Mouse (Mus musculus): ENCODE results near the gene Acot7. TPM values are rescaled to one million over a fixed set of nuclear protein-coding genes. Genes with fewer than 3 reads are reported as not detected.
"Not testable (repeated sequence)": the region's sequence is repeated elsewhere in the genome, so short reads cannot be mapped to it uniquely, and the experiment has no call there.

Acot7 gene
- polyA plus RNA-seq, 1 experiment from 2014 or later, result 480 TPM

GRCm38 (mm10) chr4:152230331-152230730 lies 52.4 kb downstream of the Acot7 start:
- not testable (repeated sequence) for H3K4me1 ChIP-seq (ENCODE audit: control insufficient read depth, insufficient read depth, low read length); ATAC-seq; H3K4me3 ChIP-seq (ENCODE audit: low read depth, low read length); H3K4me2 ChIP-seq (ENCODE audit: low read length); H3K36me3 ChIP-seq (ENCODE audit: control insufficient read depth, insufficient read depth, low read length); H3K9me3 ChIP-seq (replicated peaks; ENCODE audit: control insufficient read depth, low read length, poor library complexity, severe bottlenecking); H3K27me3 ChIP-seq (ENCODE audit: control insufficient read depth, insufficient read depth, low read depth, low read length); H3K9ac ChIP-seq (ENCODE audit: low read depth, low read length); H3K27ac ChIP-seq (ENCODE audit: low read length)
- WGBS, result 44% methylated on average over 4 of the region's 4 CpGs

GRCm38 (mm10) chr4:152231326-152231725 lies 53.4 kb downstream of the Acot7 start:
- Histone ChIP-seq H3K4me2 (ENCODE audit: low read length) (no peak overlapping the region), H3K27ac (ENCODE audit: low read length) (no peak overlapping the region), H3K4me1 (ENCODE audit: control insufficient read depth, insufficient read depth, low read length) (no peaks in the 10 kb centered on the region), H3K9ac (ENCODE audit: low read depth, low read length) (no peak overlapping the region), H3K9me3 (replicated peaks; ENCODE audit: control insufficient read depth, low read length, poor library complexity, severe bottlenecking) (no peaks in the 10 kb centered on the region), H3K4me3 (ENCODE audit: low read depth, low read length) (no peak overlapping the region), H3K36me3 (ENCODE audit: control insufficient read depth, insufficient read depth, low read length) (peaks cover 4% of the 10 kb centered on the region; the same call in 1 of the 2 replicates), H3K27me3 (ENCODE audit: control insufficient read depth, insufficient read depth, low read depth, low read length) (no peaks in the 10 kb centered on the region)
- ATAC-seq, result no peak
- 85% methylated on average over 7 of the region's 7 CpGs for WGBS

- H3K27ac ChIP-seq (ENCODE audit: low read length), result no peak overlapping the region
- WGBS, result 90% methylated on average over 4 of the region's 4 CpGs
- no peak overlapping the region for H3K4me3 ChIP-seq (ENCODE audit: low read depth, low read length)
- no peaks in the 10 kb centered on the region for H3K27me3 ChIP-seq (ENCODE audit: control insufficient read depth, insufficient read depth, low read depth, low read length)
- H3K4me1 ChIP-seq (ENCODE audit: control insufficient read depth, insufficient read depth, low read length), result no peaks in the 10 kb centered on the region
- H3K9ac ChIP-seq (ENCODE audit: low read depth, low read length), result no peak overlapping the region
- no peak overlapping the region for H3K4me2 ChIP-seq (ENCODE audit: low read length)
- H3K9me3 ChIP-seq (replicated peaks; ENCODE audit: control insufficient read depth, low read length, poor library complexity, severe bottlenecking), result no peaks in the 10 kb centered on the region
- H3K36me3 ChIP-seq (ENCODE audit: control insufficient read depth, insufficient read depth, low read length), result peaks cover 7% of the 10 kb centered on the region; the same call in 1 of the 2 replicates
- no peak for ATAC-seq
Observed at GRCm38 (mm10) chr4:152232411-152232903, 54.5 kb downstream of the Acot7 start.

GRCm38 (mm10) chr4:152239974-152240373 lies 62.0 kb downstream of the Acot7 start:
- Histone ChIP-seq H3K4me3 (ENCODE audit: low read depth, low read length) (no peak overlapping the region), H3K27ac (ENCODE audit: low read length) (no peak overlapping the region), H3K9ac (ENCODE audit: low read depth, low read length) (no peak overlapping the region), H3K4me2 (ENCODE audit: low read length) (no peak overlapping the region), H3K9me3 (replicated peaks; ENCODE audit: control insufficient read depth, low read length, poor library complexity, severe bottlenecking) (no peaks in the 10 kb centered on the region), H3K27me3 (ENCODE audit: control insufficient read depth, insufficient read depth, low read depth, low read length) (no peaks in the 10 kb centered on the region), H3K36me3 (ENCODE audit: control insufficient read depth, insufficient read depth, low read length) (peaks cover 11% of the 10 kb centered on the region; the same call in 1 of the 2 replicates), H3K4me1 (ENCODE audit: control insufficient read depth, insufficient read depth, low read length) (no peaks in the 10 kb centered on the region)
- no peak for ATAC-seq
- 77% methylated on average over 4 of the region's 4 CpGs for WGBS

GRCm38 (mm10) chr4:152243241-152243891 lies 65.4 kb downstream of the Acot7 start:
- ATAC-seq, result no peak
- WGBS, result 90% methylated on average over 9 of the region's 9 CpGs
- Histone ChIP-seq H3K27me3 (ENCODE audit: control insufficient read depth, insufficient read depth, low read depth, low read length) (no peaks in the 10 kb centered on the region), H3K4me1 (ENCODE audit: control insufficient read depth, insufficient read depth, low read length) (no peaks in the 10 kb centered on the region), H3K9ac (ENCODE audit: low read depth, low read length) (no peak overlapping the region), H3K4me3 (ENCODE audit: low read depth, low read length) (no peak overlapping the region), H3K36me3 (ENCODE audit: control insufficient read depth, insufficient read depth, low read length) (peaks cover 6% of the 10 kb centered on the region; the same call in 1 of the 2 replicates), H3K4me2 (ENCODE audit: low read length) (no peak overlapping the region), H3K9me3 (replicated peaks; ENCODE audit: control insufficient read depth, low read length, poor library complexity, severe bottlenecking) (no peaks in the 10 kb centered on the region), H3K27ac (ENCODE audit: low read length) (no peak overlapping the region)

- Histone ChIP-seq H3K9ac (ENCODE audit: low read depth, low read length) (no peak overlapping the region), H3K4me3 (ENCODE audit: low read depth, low read length) (no peak overlapping the region), H3K9me3 (replicated peaks; ENCODE audit: control insufficient read depth, low read length, poor library complexity, severe bottlenecking) (no peaks in the 10 kb centered on the region), H3K4me2 (ENCODE audit: low read length) (no peak overlapping the region), H3K27me3 (ENCODE audit: control insufficient read depth, insufficient read depth, low read depth, low read length) (no peaks in the 10 kb centered on the region), H3K27ac (ENCODE audit: low read length) (no peak overlapping the region), H3K4me1 (ENCODE audit: control insufficient read depth, insufficient read depth, low read length) (no peaks in the 10 kb centered on the region), H3K36me3 (ENCODE audit: control insufficient read depth, insufficient read depth, low read length) (peaks cover 3% of the 10 kb centered on the region; the same call in 1 of the 2 replicates)
- 92% methylated on average over 8 of the region's 8 CpGs for WGBS
- no peak for ATAC-seq
Observed at GRCm38 (mm10) chr4:152243969-152244368, 66.0 kb downstream of the Acot7 start.

- Histone ChIP-seq H3K4me2 (ENCODE audit: low read length) (no peak overlapping the region), H3K9ac (ENCODE audit: low read depth, low read length) (no peak overlapping the region), H3K4me3 (ENCODE audit: low read depth, low read length) (no peak overlapping the region), H3K9me3 (replicated peaks; ENCODE audit: control insufficient read depth, low read length, poor library complexity, severe bottlenecking) (no peaks in the 10 kb centered on the region), H3K27me3 (ENCODE audit: control insufficient read depth, insufficient read depth, low read depth, low read length) (no peaks in the 10 kb centered on the region), H3K27ac (ENCODE audit: low read length) (no peak overlapping the region), H3K36me3 (ENCODE audit: control insufficient read depth, insufficient read depth, low read length) (peaks cover 3% of the 10 kb centered on the region; the same call in 1 of the 2 replicates), H3K4me1 (ENCODE audit: control insufficient read depth, insufficient read depth, low read length) (no peaks in the 10 kb centered on the region)
- ATAC-seq, result no peak
- WGBS, result 88% methylated on average over 11 of the region's 11 CpGs
Observed at GRCm38 (mm10) chr4:152244545-152245522, 66.9 kb downstream of the Acot7 start.

- Histone ChIP-seq H3K9ac (ENCODE audit: low read depth, low read length) (no peak overlapping the region), H3K4me1 (ENCODE audit: control insufficient read depth, insufficient read depth, low read length) (no peaks in the 10 kb centered on the region), H3K9me3 (replicated peaks; ENCODE audit: control insufficient read depth, low read length, poor library complexity, severe bottlenecking) (no peaks in the 10 kb centered on the region), H3K36me3 (ENCODE audit: control insufficient read depth, insufficient read depth, low read length) (peaks cover 3% of the 10 kb centered on the region; the same call in 1 of the 2 replicates), H3K27ac (ENCODE audit: low read length) (no peak overlapping the region), H3K4me3 (ENCODE audit: low read depth, low read length) (no peak overlapping the region), H3K27me3 (ENCODE audit: control insufficient read depth, insufficient read depth, low read depth, low read length) (no peaks in the 10 kb centered on the region), H3K4me2 (ENCODE audit: low read length) (no peak overlapping the region)
- ATAC-seq, result no peak
- WGBS, result 76% methylated on average over 6 of the region's 6 CpGs
Observed at GRCm38 (mm10) chr4:152246011-152246410, 68.1 kb downstream of the Acot7 start.

- no peaks in the 10 kb centered on the region for H3K27me3 ChIP-seq (ENCODE audit: control insufficient read depth, insufficient read depth, low read depth, low read length)
- no peak overlapping the region for H3K4me3 ChIP-seq (ENCODE audit: low read depth, low read length)
- H3K36me3 ChIP-seq (ENCODE audit: control insufficient read depth, insufficient read depth, low read length), result no peaks in the 10 kb centered on the region
- no peak overlapping the region for H3K27ac ChIP-seq (ENCODE audit: low read length)
- no peak overlapping the region for H3K9ac ChIP-seq (ENCODE audit: low read depth, low read length)
- H3K4me1 ChIP-seq (ENCODE audit: control insufficient read depth, insufficient read depth, low read length), result no peaks in the 10 kb centered on the region
- H3K4me2 ChIP-seq (ENCODE audit: low read length), result no peak overlapping the region
- WGBS, result 85% methylated on average over 3 of the region's 3 CpGs
- H3K9me3 ChIP-seq (replicated peaks; ENCODE audit: control insufficient read depth, low read length, poor library complexity, severe bottlenecking), result no peaks in the 10 kb centered on the region
- ATAC-seq, result no peak
Observed at GRCm38 (mm10) chr4:152247195-152247594, 69.3 kb downstream of the Acot7 start.
